Mouse (Mus musculus): ENCODE data around the gene Fam171b. TPM values are rescaled to one million over a fixed set of nuclear protein-coding genes. Genes with fewer than 3 reads are reported as not detected.

The Fam171b gene
- polyA plus RNA-seq, 1 experiment from 2014 or later, result 13.9 TPM

GRCm38 (mm10) chr2:83797902-83798497, 14.4 kb upstream of the Fam171b start:
- H3K36me3 ChIP-seq (ENCODE audit: control insufficient read depth, insufficient read depth, low read length), result peaks cover 98% of the 10 kb centered on the region

GRCm38 (mm10) chr2:83813273-83813892, 947 bp downstream of the Fam171b start:
- DNase-seq (ENCODE audit: low spot score) (no peak), ATAC-seq (replicated peaks; ENCODE audit: low FRiP score, low TSS enrichment, low read depth) (0 out of 2 replicates have a peak, but pooled peaks have one; percentile 21)
- 13% methylated on average over 10 of the region's 10 CpGs for WGBS
- Histone ChIP-seq H3K9ac (ENCODE audit: low read length) (no peak overlapping the region; the same call in 1 of the 2 replicates), H3K27ac (ENCODE audit: low read depth) (no peak overlapping the region), H3K4me3 (ENCODE audit: low read depth, low read length) (peak overlapping the region; percentile 59), H3K9me3 (ENCODE audit: control insufficient read depth, low read length) (no peaks in the 10 kb centered on the region), H3K27me3 (replicated peaks; ENCODE audit: control insufficient read depth, insufficient read depth, low read length) (peaks cover 7% of the 10 kb centered on the region; the same call in 1 of the 2 replicates), H3K4me1 (replicated peaks; ENCODE audit: control insufficient read depth, insufficient read depth, low read length) (no peaks in the 10 kb centered on the region; the same call in 1 of the 2 replicates), H3K36me3 (ENCODE audit: control insufficient read depth, insufficient read depth, low read length) (no peaks in the 10 kb centered on the region), H3K4me2 (ENCODE audit: low read length) (peak overlapping the region; percentile 77)

More at GRCm38 (mm10) chr2:83797902-83798497, 14.4 kb upstream of the Fam171b start:
- H3K4me3 ChIP-seq (ENCODE audit: low read depth, low read length), result no peak overlapping the region
- no peaks in the 10 kb centered on the region for H3K27me3 ChIP-seq (replicated peaks; ENCODE audit: control insufficient read depth, insufficient read depth, low read length)
- no peak overlapping the region for H3K4me2 ChIP-seq (ENCODE audit: low read length)
- no peak overlapping the region for H3K9ac ChIP-seq (ENCODE audit: low read length)
- DNase-seq (ENCODE audit: low spot score) (no peak), ATAC-seq (replicated peaks; ENCODE audit: low FRiP score, low TSS enrichment, low read depth) (no peak)
- 85% methylated on average over 9 of the region's 9 CpGs for WGBS
- no peaks in the 10 kb centered on the region for H3K9me3 ChIP-seq (ENCODE audit: control insufficient read depth, low read length)
- H3K4me1 ChIP-seq (replicated peaks; ENCODE audit: control insufficient read depth, insufficient read depth, low read length), result no peaks in the 10 kb centered on the region
- no peak overlapping the region for H3K27ac ChIP-seq (ENCODE audit: low read depth)

GRCm38 (mm10) chr2:83814009-83814408, 1.6 kb downstream of the Fam171b start:
- WGBS, result 30% methylated on average over 6 of the region's 6 CpGs
- peak overlapping the region; percentile 59; the same call in 1 of the 2 replicates for H3K4me3 ChIP-seq (ENCODE audit: low read depth, low read length)
- peaks cover 7% of the 10 kb centered on the region; the same call in 1 of the 2 replicates for H3K27me3 ChIP-seq (replicated peaks; ENCODE audit: control insufficient read depth, insufficient read depth, low read length)
- DNase-seq (ENCODE audit: low spot score), result no peak
- H3K4me2 ChIP-seq (ENCODE audit: low read length), result peak overlapping the region; percentile 77
- no peak overlapping the region for H3K27ac ChIP-seq (ENCODE audit: low read depth)
- H3K9ac ChIP-seq (ENCODE audit: low read length), result no peak overlapping the region
- H3K9me3 ChIP-seq (ENCODE audit: control insufficient read depth, low read length), result no peaks in the 10 kb centered on the region
- no peaks in the 10 kb centered on the region; the same call in 1 of the 2 replicates for H3K4me1 ChIP-seq (replicated peaks; ENCODE audit: control insufficient read depth, insufficient read depth, low read length)
- no peak for ATAC-seq (replicated peaks; ENCODE audit: low FRiP score, low TSS enrichment, low read depth)
- H3K36me3 ChIP-seq (ENCODE audit: control insufficient read depth, insufficient read depth, low read length), result no peaks in the 10 kb centered on the region

- DNase-seq (ENCODE audit: low spot score), result no peak
- ATAC-seq (replicated peaks; ENCODE audit: low FRiP score, low TSS enrichment, low read depth), result no peak
- H3K9me3 ChIP-seq (ENCODE audit: control insufficient read depth, low read length), result no peaks in the 10 kb centered on the region
- no peak overlapping the region for H3K4me2 ChIP-seq (ENCODE audit: low read length)
- H3K4me3 ChIP-seq (ENCODE audit: low read depth, low read length), result no peak overlapping the region
- H3K4me1 ChIP-seq (replicated peaks; ENCODE audit: control insufficient read depth, insufficient read depth, low read length), result no peaks in the 10 kb centered on the region; the same call in 1 of the 2 replicates
- H3K9ac ChIP-seq (ENCODE audit: low read length), result no peak overlapping the region
- no peak overlapping the region for H3K27ac ChIP-seq (ENCODE audit: low read depth)
- H3K36me3 ChIP-seq (ENCODE audit: control insufficient read depth, insufficient read depth, low read length), result no peaks in the 10 kb centered on the region
- WGBS, result 82% methylated on average over 6 of the region's 6 CpGs
- H3K27me3 ChIP-seq (replicated peaks; ENCODE audit: control insufficient read depth, insufficient read depth, low read length), result peaks cover 7% of the 10 kb centered on the region; the same call in 1 of the 2 replicates
Measured at GRCm38 (mm10) chr2:83816147-83816546, 3.7 kb downstream of the Fam171b start.

DNA sequence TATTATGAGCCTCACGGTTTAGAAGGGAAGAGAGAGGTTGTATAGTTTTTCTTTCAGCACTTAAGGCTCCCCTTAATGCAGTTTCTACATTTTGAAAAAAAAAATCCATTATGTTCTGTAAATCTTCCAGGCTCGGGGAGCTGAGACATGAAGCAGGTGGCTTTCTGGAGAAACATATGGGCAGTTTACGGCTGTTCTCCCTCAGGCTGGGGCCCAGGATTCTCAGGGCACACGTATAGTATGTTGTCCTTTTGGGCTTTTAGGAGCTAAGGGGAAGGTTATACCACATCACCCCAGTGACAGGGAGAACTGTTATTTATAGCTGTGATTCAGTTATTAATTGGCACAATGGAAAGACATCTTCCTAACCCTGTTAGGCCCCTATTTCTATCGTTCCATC, 12.7 kb downstream of the Fam171b start:
- Histone ChIP-seq H3K27ac (ENCODE audit: low read depth) (no peak overlapping the region), H3K9ac (ENCODE audit: low read length) (no peak overlapping the region), H3K4me2 (ENCODE audit: low read length) (no peak overlapping the region), H3K27me3 (replicated peaks; ENCODE audit: control insufficient read depth, insufficient read depth, low read length) (no peaks in the 10 kb centered on the region), H3K36me3 (ENCODE audit: control insufficient read depth, insufficient read depth, low read length) (no peaks in the 10 kb centered on the region), H3K9me3 (ENCODE audit: control insufficient read depth, low read length) (no peaks in the 10 kb centered on the region), H3K4me3 (ENCODE audit: low read depth, low read length) (no peak overlapping the region), H3K4me1 (replicated peaks; ENCODE audit: control insufficient read depth, insufficient read depth, low read length) (0 out of 2 replicates have a peak, but pooled peaks cover 5% of the 10 kb centered on the region)
- no peak for DNase-seq (ENCODE audit: low spot score)
- WGBS, result 35% methylated on average over 5 of the region's 5 CpGs
- no peak for ATAC-seq (replicated peaks; ENCODE audit: low FRiP score, low TSS enrichment, low read depth)

DNA sequence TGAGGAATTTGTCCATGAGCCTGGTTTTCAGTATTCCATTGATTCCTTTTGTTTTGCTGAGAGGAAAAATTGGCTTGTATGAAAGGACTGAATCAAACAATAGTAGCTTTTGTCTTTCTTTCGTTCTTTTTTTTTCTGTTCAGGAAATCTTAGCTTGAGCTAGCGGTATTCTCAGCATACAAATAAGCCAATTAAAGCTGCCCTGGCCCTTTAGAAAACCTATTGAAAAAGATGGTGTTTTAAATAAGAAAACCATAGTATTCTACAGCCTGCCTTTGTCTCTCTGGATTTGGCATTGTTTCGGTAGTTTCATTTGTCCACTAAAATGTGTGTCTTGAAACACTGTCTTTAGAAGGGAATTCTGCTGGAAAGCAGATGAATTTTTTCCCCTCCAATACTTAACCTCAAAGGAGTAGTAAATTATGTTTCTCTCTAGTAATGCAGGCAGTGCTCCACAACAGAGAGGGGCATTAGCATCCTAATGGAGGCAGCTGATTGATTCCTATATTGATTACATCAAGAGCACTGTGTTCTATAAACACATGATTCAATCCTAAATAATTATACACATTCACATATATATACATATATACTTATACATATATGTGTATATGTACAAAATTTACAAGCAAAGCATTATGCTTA, 16.6 kb downstream of the Fam171b start:
- H3K27me3 ChIP-seq (replicated peaks; ENCODE audit: control insufficient read depth, insufficient read depth, low read length), result no peaks in the 10 kb centered on the region
- DNase-seq (ENCODE audit: low spot score) (no peak), ATAC-seq (replicated peaks; ENCODE audit: low FRiP score, low TSS enrichment, low read depth) (no peak)
- WGBS, result 85% methylated on average over 3 of the region's 3 CpGs
- no peak overlapping the region for H3K9ac ChIP-seq (ENCODE audit: low read length)
- H3K9me3 ChIP-seq (ENCODE audit: control insufficient read depth, low read length), result no peaks in the 10 kb centered on the region
- no peak overlapping the region for H3K27ac ChIP-seq (ENCODE audit: low read depth)
- H3K4me3 ChIP-seq (ENCODE audit: low read depth, low read length), result no peak overlapping the region
- no peak overlapping the region for H3K4me2 ChIP-seq (ENCODE audit: low read length)
- H3K4me1 ChIP-seq (replicated peaks; ENCODE audit: control insufficient read depth, insufficient read depth, low read length), result 0 out of 2 replicates have a peak, but pooled peaks cover 5% of the 10 kb centered on the region
- H3K36me3 ChIP-seq (ENCODE audit: control insufficient read depth, insufficient read depth, low read length), result no peaks in the 10 kb centered on the region

DNA sequence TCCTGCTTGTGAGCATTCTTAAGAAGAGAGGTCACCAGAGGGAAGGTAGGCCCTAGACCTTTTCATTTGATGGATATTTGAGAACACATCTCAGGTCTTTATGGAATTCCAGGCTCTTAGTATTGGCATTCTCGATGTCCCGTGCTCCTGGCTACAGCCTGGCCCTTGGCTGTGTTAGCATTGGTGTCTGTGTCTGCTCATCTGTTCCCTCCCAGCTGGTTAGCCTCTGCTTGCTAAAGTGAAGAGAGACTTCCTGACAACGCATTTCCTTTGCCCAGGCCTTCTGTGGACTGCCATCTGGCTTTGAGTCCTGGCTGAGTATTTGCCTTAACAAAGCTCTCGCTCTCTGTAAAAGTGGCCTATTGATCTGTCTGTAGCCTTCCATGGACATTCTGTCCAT, 20.5 kb downstream of the Fam171b start:
- no peaks in the 10 kb centered on the region for H3K27me3 ChIP-seq (replicated peaks; ENCODE audit: control insufficient read depth, insufficient read depth, low read length)
- no peak overlapping the region for H3K9ac ChIP-seq (ENCODE audit: low read length)
- WGBS, result 49% methylated on average over 4 of the region's 4 CpGs
- no peaks in the 10 kb centered on the region for H3K36me3 ChIP-seq (ENCODE audit: control insufficient read depth, insufficient read depth, low read length)
- no peaks in the 10 kb centered on the region for H3K9me3 ChIP-seq (ENCODE audit: control insufficient read depth, low read length)
- no peak for ATAC-seq (replicated peaks; ENCODE audit: low FRiP score, low TSS enrichment, low read depth)
- H3K4me2 ChIP-seq (ENCODE audit: low read length), result no peak overlapping the region
- no peaks in the 10 kb centered on the region for H3K4me1 ChIP-seq (replicated peaks; ENCODE audit: control insufficient read depth, insufficient read depth, low read length)
- DNase-seq (ENCODE audit: low spot score), result no peak
- no peak overlapping the region for H3K4me3 ChIP-seq (ENCODE audit: low read depth, low read length)
- no peak overlapping the region for H3K27ac ChIP-seq (ENCODE audit: low read depth)

GRCm38 (mm10) chr2:83835313-83836070, 23.1 kb downstream of the Fam171b start:
- Histone ChIP-seq H3K36me3 (ENCODE audit: control insufficient read depth, insufficient read depth, low read length) (no peaks in the 10 kb centered on the region), H3K4me3 (ENCODE audit: low read depth, low read length) (no peak overlapping the region), H3K27ac (ENCODE audit: low read depth) (no peak overlapping the region), H3K4me1 (replicated peaks; ENCODE audit: control insufficient read depth, insufficient read depth, low read length) (no peaks in the 10 kb centered on the region), H3K4me2 (ENCODE audit: low read length) (no peak overlapping the region), H3K9ac (ENCODE audit: low read length) (no peak overlapping the region), H3K9me3 (ENCODE audit: control insufficient read depth, low read length) (no peaks in the 10 kb centered on the region), H3K27me3 (replicated peaks; ENCODE audit: control insufficient read depth, insufficient read depth, low read length) (no peaks in the 10 kb centered on the region)
- no peak for ATAC-seq (replicated peaks; ENCODE audit: low FRiP score, low TSS enrichment, low read depth)
- DNase-seq (ENCODE audit: low spot score), result no peak
- 84% methylated on average over 10 of the region's 10 CpGs for WGBS
